Mouse (Mus musculus) central nervous system, embryonic 11.5 days (tissue): ENCODE measurements around the gene Gm49322. TPM values are rescaled to one million over a fixed set of nuclear protein-coding genes. Genes with fewer than 3 reads are reported as not detected.

Experiments used
- polyA plus RNA-seq: library from polyadenylated mRNA; depleted of rRNA; stranded (reverse); fragments of >200 nt; gene quantifications from 2 replicates; pipeline ENCODE4 v1.2.3, GENCODE M21; 2012; rRNA removed

The Gm49322 gene
- 5.1 and 5.9 TPM in 2 replicates for polyA plus RNA-seq

DNA sequence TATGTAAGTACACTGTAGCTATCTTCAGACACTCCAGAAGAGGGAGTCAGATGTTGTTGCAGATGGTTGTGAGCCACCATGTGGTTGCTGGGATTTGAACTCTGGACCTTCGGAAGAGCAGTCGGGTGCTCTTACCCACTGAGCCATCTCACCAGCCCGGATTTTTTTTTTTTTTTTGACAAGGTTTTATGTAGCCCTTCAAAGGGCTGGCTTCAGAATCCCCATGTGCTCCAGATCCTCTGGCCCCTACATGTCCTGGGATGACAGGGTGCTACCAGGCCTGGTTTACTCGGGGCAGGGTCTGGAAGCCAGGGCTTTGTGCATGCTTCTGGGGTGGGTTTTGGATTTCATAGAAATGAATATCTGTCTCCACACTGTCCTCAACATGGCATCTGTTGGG, at the start of gene Gm49322:
Gene Gm49322 (plus strand): TSS at position 301 of the 400 bp plus-strand sequence.

DNA sequence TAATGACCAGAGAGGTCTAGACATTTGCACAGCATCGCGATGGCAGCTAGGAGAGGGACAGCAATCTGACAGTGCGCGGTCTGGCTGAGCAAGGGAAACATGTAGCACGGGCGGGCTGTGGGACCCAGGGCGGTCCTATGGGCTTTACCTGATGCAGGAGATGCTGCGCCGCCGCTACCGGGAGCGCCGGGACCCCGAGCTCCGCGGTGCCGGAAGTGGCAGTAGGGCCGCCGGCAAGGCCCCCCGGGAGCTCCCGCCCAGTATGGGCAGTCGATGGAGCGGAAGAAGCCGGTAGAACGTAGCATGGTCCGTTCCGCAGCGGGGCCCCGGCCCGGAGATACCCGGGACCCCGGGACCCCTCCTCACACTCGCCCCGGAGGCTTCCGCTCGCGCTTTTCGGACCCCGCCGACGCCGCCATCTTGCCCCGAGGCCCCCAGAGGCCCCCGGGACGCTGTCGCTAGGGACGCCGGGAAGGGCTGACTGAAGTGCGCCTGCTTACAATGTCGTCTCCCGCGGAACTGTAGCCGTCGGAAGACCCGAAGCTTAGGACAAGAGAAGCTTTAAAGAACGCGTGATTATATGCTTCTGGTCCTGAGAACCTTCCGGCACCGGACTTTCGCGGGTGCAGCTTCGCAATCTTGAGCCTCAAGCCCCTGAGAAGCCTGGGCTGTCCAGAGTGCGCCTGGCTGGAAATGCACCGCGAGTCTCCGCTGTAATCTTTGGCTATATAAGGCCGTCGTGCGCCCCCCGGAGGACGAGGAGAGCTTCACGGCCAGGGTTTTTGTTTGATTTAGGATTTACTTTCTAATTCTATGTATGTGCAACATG, 44.5 kb upstream of the Gm49322 start, which contains the start of gene Rexo1:
Gene Rexo1 (minus strand): TSS at position 445 of the 829 bp plus-strand sequence.

DNA sequence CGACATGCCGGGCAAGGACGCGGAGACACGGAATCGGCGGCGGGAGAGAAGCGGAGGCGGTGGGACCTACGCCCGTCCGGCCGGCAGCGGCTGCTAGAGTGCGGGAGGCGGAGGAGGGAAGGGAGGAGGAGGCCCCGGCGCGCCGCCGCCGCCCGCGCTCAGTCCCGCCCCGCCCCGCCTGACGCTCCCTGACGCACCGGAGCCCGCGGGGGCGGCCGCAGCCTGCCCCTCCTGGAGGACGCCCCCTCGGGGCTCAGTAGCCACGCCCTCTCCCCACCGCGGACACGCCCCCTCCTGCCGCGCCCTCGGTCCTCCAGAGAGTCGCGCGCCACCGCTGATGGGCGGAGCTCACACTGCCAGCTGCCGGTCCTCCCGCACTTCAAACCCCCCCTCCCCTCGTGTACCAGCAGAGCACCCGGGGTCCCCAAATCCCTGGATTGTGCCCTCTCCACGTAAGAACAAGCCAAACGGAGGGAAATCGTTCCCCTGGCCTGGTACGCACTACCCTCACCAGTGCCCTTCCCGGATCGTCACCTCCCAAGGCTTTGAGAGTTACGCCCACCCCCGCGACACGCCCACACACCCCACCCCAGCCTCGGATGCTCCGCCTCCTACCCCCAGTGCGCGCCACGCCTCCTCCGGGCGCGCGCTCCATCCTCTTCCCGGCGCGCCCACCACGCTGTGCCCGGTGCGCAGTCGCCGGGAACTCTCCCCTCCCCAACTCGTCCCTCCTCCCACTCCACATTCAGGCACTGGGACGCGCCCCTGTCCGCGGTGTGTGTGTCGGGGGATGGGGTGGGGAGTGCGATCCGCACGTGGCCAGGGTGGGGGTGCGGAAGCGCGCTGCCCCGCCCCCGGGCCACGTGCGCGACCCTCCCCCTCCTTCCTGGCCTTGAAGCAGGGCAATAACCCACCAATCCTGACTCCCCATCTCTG, 28.4 kb upstream of the Gm49322 start, which contains the start of gene Klf16:
Gene Klf16 (minus strand): TSS at position 127 of the 936 bp plus-strand sequence.

GRCm38 (mm10) chr10:80589879-80590854, 15.7 kb upstream of the Gm49322 start, which contains the start of gene Abhd17a:
Gene Abhd17a (minus strand): TSS chr10:80590341.

DNA sequence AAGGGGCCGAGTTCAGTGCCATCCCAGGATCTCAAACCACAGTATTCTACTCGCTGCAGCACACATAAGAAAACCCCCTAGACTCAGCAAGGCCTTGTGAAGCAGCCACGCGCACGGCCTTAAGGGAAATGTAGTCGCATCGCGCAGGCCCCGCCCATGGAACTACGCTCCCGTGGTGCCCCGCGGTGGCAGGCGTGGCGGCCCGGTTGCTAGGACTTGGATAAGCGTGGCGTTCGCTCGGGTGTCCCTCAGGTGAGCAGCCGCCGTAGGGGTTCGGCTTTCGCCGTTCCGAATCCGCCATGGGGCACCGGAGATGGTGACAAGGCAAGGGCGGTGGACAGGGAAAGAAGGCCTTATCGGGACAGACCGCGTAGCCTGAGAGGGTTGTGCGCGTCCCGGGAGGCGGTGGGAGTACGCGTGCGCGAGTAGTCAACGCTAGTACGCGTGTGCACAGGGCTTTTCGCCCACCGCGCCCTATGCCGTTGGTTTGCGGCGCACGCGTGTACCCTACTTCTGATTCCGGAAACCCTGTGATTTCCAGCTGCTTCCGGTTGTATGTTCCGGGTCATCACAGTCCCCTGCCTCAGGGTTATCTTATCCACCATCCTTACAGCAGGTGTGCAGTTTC, 3.0 kb upstream of the Gm49322 start, which contains the start of the genes Scamp4 and Adat3:
Gene Scamp4 (plus strand): TSS at position 175 of the 628 bp plus-strand sequence.
Gene Adat3 (plus strand): TSS at position 183 of the 628 bp plus-strand sequence.

DNA sequence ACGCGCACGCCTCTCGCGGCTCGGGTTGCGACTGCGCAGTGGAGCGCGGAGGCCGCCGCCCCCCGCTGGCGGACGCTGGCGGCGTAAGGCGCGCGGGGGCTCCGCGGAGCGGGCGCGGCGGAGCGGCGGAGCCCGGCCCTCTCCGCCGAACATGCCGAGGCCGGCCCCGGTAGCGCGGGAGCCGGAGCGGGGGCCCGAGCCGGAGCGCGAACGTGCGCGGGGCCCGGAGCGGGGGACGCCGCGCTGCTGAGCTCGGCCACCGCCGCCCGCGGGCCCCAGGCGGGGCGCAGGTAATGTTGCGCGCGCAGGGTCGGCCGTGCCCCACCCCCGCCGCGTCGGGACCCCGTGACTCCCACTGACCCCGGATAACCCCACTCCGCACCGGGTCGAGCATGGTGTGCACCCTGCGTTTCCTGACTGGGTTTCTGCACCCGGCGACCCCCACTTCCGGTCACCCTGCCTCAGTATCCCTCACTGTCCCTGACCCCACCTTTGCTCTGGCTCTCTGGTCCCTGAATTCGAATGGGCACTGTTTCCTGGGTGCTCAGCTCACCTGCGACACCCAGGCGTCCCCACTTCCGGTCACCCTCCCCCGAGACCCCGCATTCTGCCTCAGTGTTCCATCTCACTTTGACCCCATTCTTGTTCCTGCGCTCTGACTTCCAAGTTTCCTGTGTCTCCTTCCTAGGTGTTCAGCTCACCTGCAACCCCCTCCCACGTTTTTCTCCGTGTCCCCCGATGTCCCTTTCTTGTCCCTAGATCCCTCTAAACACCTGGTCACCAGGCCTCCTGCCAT, 17.0 kb downstream of the Gm49322 start, which contains the start of gene Csnk1g2:
Gene Csnk1g2 (plus strand): TSS at position 178 of the 796 bp plus-strand sequence.

DNA sequence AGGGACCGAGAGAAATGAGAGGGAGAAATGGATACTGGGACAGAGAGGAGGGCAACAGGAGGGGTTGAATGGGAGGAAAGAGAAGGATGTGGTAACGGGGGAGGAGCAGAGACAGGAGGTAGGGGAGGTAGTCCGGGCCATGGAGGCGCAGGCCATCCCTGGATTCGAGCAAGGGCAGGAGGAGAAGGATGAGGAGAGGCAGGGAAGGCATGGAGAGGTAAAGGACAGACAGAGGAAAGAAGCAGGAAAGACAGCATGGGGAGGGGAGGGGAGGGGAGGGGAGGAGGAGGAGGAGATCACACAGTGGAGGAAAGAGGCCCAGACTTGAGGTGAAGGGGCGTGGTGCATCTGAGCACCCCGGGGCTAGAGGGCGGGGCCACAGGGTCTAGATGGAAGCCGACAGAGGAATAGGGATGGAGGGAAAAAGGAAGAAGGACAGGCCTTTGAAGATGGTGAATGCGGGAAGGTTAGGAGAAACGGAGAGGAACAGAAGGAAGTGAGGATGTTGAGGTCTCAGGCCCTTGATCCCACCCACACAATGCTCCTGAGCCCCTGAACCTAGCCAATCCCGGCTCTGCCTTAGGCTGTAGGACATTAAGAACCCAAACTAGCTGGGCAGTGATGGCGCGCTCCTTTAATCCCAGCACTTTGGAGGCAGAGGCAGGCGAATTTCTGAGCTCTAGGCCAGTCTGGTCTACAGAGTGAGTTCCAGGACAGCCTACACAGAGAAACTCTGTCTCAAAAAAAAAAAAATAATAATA, 51.2 kb downstream of the Gm49322 start, which contains the start of gene Btbd2:
Gene Btbd2 (minus strand): TSS at position 209 of the 761 bp plus-strand sequence.

Other genes starting within 250 kb of the Gm49322 start
- 0.26 and 0.29 TPM in 2 replicates for gene Plk5, start 249.6 kb upstream of the Gm49322 start, polyA plus RNA-seq
- gene Mex3d, start 218.4 kb upstream of the Gm49322 start, polyA plus RNA-seq, result 57.7 and 74.4 TPM in 2 replicates
- 289 and 353 TPM in 2 replicates for gene Mbd3, start 206.5 kb upstream of the Gm49322 start, polyA plus RNA-seq
- gene Uqcr11, start 199.2 kb upstream of the Gm49322 start, polyA plus RNA-seq, result 428 and 554 TPM in 2 replicates
- 222 and 230 TPM in 2 replicates for gene Tcf3, start 172.4 kb upstream of the Gm49322 start, polyA plus RNA-seq
- 5.6 and 6.1 TPM in 2 replicates for gene Onecut3, start 111.2 kb upstream of the Gm49322 start, polyA plus RNA-seq
- gene Atp8b3, start 66.9 kb upstream of the Gm49322 start, polyA plus RNA-seq, result 0.43 and 0.58 TPM in 2 replicates
- gene Rexo1, start 44.5 kb upstream of the Gm49322 start, polyA plus RNA-seq, result 43.3 and 54.8 TPM in 2 replicates
- gene Klf16, start 28.7 kb upstream of the Gm49322 start, polyA plus RNA-seq, result 10.5 and 12.0 TPM in 2 replicates
- 97.0 and 107 TPM in 2 replicates for gene Abhd17a, start 15.7 kb upstream of the Gm49322 start, polyA plus RNA-seq
- 48.7 and 54.0 TPM in 2 replicates for gene Scamp4, start 3.1 kb upstream of the Gm49322 start, polyA plus RNA-seq
- 9.7 and 11.8 TPM in 2 replicates for gene Adat3, start 3.1 kb upstream of the Gm49322 start, polyA plus RNA-seq
- gene Csnk1g2, start 16.8 kb downstream of the Gm49322 start, polyA plus RNA-seq, result 169 and 230 TPM in 2 replicates
- gene Btbd2, start 51.0 kb downstream of the Gm49322 start, polyA plus RNA-seq, result 65.9 and 84.8 TPM in 2 replicates
- gene Mknk2, start 72.1 kb downstream of the Gm49322 start, polyA plus RNA-seq, result 86.7 and 103 TPM in 2 replicates
- 21.9 and 34.8 TPM in 2 replicates for gene Mob3a, start 96.0 kb downstream of the Gm49322 start, polyA plus RNA-seq
- gene Izumo4, start 96.2 kb downstream of the Gm49322 start, polyA plus RNA-seq, result 24.8 and 32.5 TPM in 2 replicates
- gene Ap3d1, start 136.2 kb downstream of the Gm49322 start, polyA plus RNA-seq, result 112 and 113 TPM in 2 replicates
- 55.5 and 55.9 TPM in 2 replicates for gene Dot1l, start 149.2 kb downstream of the Gm49322 start, polyA plus RNA-seq
- gene Sf3a2, start 192.2 kb downstream of the Gm49322 start, polyA plus RNA-seq, result 101 and 144 TPM in 2 replicates
- 107 and 143 TPM in 2 replicates for gene Plekhj1, start 192.6 kb downstream of the Gm49322 start, polyA plus RNA-seq
- 1.3 and 1.4 TPM in 2 replicates for gene Amh, start 199.2 kb downstream of the Gm49322 start, polyA plus RNA-seq
- gene Jsrp1, start 207.5 kb downstream of the Gm49322 start, polyA plus RNA-seq, result 1.2 and 1.5 TPM in 2 replicates
- gene Oaz1, start 220.6 kb downstream of the Gm49322 start, polyA plus RNA-seq, result 668 and 753 TPM in 2 replicates
- 0.46 and 0.48 TPM in 2 replicates for gene Lingo3, start 238.0 kb downstream of the Gm49322 start, polyA plus RNA-seq
- gene Lsm7, start 249.2 kb downstream of the Gm49322 start, polyA plus RNA-seq, result 416 and 423 TPM in 2 replicates
- gene Sppl2b, start 249.3 kb downstream of the Gm49322 start, polyA plus RNA-seq, result 43.7 and 57.8 TPM in 2 replicates